Mouse (Mus musculus) liver, embryonic 14.5 days (tissue): ENCODE measurements around the gene Rhbg.

Experiments
- CTCF ChIP-seq: IDR thresholded peaks from 2 replicates; pipeline ENCODE4 v1.5.1; 2016; ENCODE audit warnings: antibody characterized with exemption, low read depth, control low read depth
- EP300 ChIP-seq: IDR thresholded peaks from 2 replicates; pipeline ENCODE4 v1.6.1; 2016; ENCODE audit warnings: antibody characterized with exemption, low read depth

- TF ChIP-seq CTCF (no peak), EP300 (no peak)
These were observed 53.6 kb downstream of the Rhbg start for GRCm38 (mm10) chr3:88200972-88201330.
